Mouse (Mus musculus): ENCODE data around the gene Olfr205. TPM values are rescaled to one million over a fixed set of nuclear protein-coding genes. Genes with fewer than 3 reads are reported as not detected.
"Not testable (repeated sequence)": the region's sequence is repeated elsewhere in the genome, so short reads cannot be mapped to it uniquely, and the experiment has no call there.

The Olfr205 gene
- not detected in 2 replicates for polyA plus RNA-seq (2015; fragmentation: Nextera tagmentation; extraction: Ambion mirVana)

GRCm38 (mm10) chr16:59331038-59331437, at the start of gene Olfr205:
Olfr205 (minus strand) TSS chr16:59331138.
- no peaks in the 10 kb centered on the region for H3K9me3 ChIP-seq
- no peak for ATAC-seq (ENCODE audit: borderline replicate concordance, extremely low read depth, low FRiP score, low TSS enrichment)
- no peak within 1 kb of the TSS for H3K27ac ChIP-seq
- H3K4me3 ChIP-seq, result no peak within 1 kb of the TSS
- H3K36me3 ChIP-seq, result no peaks in the 10 kb centered on the region
- no peak within 1 kb of the TSS for H3K4me2 ChIP-seq
- no peak within 1 kb of the TSS for H3K9ac ChIP-seq
- H3K27me3 ChIP-seq, result no peaks in the 10 kb centered on the region
- H3K4me1 ChIP-seq, result no peaks in the 10 kb centered on the region

DNA sequence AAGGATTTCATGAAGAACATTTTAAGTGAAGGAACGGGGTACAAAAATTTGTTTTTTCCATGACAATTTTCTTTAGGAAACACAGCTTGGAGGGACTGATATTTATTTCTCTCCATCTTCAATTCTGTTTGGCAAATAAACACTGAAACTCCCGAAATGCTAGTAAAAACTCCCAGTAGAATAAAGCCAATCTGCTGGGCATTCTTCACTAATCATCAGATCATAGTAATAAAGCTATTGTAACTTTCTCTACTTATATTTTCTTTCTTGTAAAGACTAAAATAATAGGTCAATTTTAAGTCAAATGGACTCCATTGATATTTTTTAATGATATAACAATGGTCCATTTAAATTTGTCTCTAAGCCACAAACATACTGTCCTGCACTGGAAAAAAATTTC, 33.0 kb upstream of the Olfr205 start, which contains the start of gene Olfr209:
TSS of gene Olfr209 (minus strand) at position 101 of the 400 bp plus-strand sequence.
- ATAC-seq (ENCODE audit: borderline replicate concordance, extremely low read depth, low FRiP score, low TSS enrichment), result no peak
- Histone ChIP-seq H3K27ac (no peak within 1 kb of the TSS), H3K4me3 (no peak within 1 kb of the TSS), H3K4me1 (no peaks in the 10 kb centered on the region), H3K36me3 (no peaks in the 10 kb centered on the region), H3K9me3 (no peaks in the 10 kb centered on the region), H3K27me3 (no peaks in the 10 kb centered on the region), H3K4me2 (no peak within 1 kb of the TSS), H3K9ac (no peak within 1 kb of the TSS)
- WGBS, result 67% methylated on average over 2 of the region's 2 CpGs

DNA sequence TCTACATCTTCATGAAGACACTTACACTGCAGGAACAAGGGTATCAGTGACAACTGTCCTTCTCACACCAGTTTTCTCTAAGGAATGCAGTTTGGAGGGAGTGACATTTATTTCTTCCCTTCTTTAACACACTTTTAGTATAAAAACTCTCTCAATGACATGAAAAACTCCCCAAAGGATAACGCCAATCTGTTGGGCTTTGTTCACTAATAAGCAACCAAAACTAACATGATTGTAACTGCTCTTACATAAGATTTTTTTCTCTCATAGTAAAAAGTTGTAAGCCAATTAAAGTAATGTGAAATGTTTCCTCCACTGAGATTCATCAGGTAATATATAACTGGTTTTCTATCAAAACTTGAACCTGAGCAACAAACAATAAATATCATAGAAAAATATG, 18.2 kb upstream of the Olfr205 start, which contains the start of gene Olfr206:
TSS of gene Olfr206 (minus strand) at position 101 of the 400 bp plus-strand sequence.
- Histone ChIP-seq H3K4me1 (no peaks in the 10 kb centered on the region), H3K27ac (no peak within 1 kb of the TSS), H3K36me3 (no peaks in the 10 kb centered on the region), H3K4me3 (no peak within 1 kb of the TSS), H3K4me2 (no peak within 1 kb of the TSS), H3K9me3 (no peaks in the 10 kb centered on the region), H3K9ac (no peak within 1 kb of the TSS), H3K27me3 (no peaks in the 10 kb centered on the region)
- WGBS, result 83% methylated on average over 1 of the region's 1 CpGs
- no peak for ATAC-seq (ENCODE audit: borderline replicate concordance, extremely low read depth, low FRiP score, low TSS enrichment)

- not testable (repeated sequence) for H3K4me3 ChIP-seq; H3K9me3 ChIP-seq; H3K4me1 ChIP-seq; H3K27ac ChIP-seq; H3K9ac ChIP-seq; H3K27me3 ChIP-seq; H3K36me3 ChIP-seq; ATAC-seq (ENCODE audit: borderline replicate concordance, extremely low read depth, low FRiP score, low TSS enrichment); H3K4me2 ChIP-seq
- 39% methylated on average over 1 of the region's 1 CpGs for WGBS
Measured at GRCm38 (mm10) chr16:59323262-59323661, 7.7 kb downstream of the Olfr205 start.

DNA sequence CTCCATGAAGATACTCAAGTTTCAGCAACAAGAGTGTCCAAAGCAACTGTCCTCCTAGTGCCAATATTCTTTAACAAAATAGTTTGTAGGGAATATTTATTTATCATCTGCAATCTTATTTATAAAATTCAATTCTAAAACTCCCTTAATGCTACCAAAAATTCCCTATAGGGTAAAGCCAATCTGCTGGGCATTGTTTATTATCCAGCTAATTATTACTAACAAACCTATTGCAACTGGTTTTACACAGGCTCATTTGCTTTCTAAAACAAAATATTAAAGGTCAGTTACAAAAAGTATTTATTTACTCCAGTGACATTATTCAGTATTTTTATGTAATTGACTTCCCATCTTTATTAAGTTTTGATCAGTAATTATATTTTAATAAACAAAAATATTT, 12.8 kb downstream of the Olfr205 start, which contains the start of gene Olfr204:
TSS of gene Olfr204 (minus strand) at position 101 of the 400 bp plus-strand sequence.
- Histone ChIP-seq H3K9me3 (no peaks in the 10 kb centered on the region), H3K4me3 (no peak within 1 kb of the TSS), H3K27me3 (no peaks in the 10 kb centered on the region), H3K27ac (no peak within 1 kb of the TSS), H3K36me3 (no peaks in the 10 kb centered on the region), H3K4me1 (no peaks in the 10 kb centered on the region), H3K9ac (no peak within 1 kb of the TSS), H3K4me2 (no peak within 1 kb of the TSS)
- ATAC-seq (ENCODE audit: borderline replicate concordance, extremely low read depth, low FRiP score, low TSS enrichment), result no peak

- no peak within 1 kb of the TSS for H3K4me2 ChIP-seq
- H3K9ac ChIP-seq, result no peak within 1 kb of the TSS
- H3K4me3 ChIP-seq, result no peak within 1 kb of the TSS
- no peaks in the 10 kb centered on the region for H3K36me3 ChIP-seq
- no peaks in the 10 kb centered on the region for H3K27me3 ChIP-seq
- 81% methylated on average over 2 of the region's 2 CpGs for WGBS
- no peaks in the 10 kb centered on the region for H3K9me3 ChIP-seq
- H3K4me1 ChIP-seq, result no peaks in the 10 kb centered on the region
- no peak for ATAC-seq (ENCODE audit: borderline replicate concordance, extremely low read depth, low FRiP score, low TSS enrichment)
- no peak within 1 kb of the TSS for H3K27ac ChIP-seq
Measured at GRCm38 (mm10) chr16:59298581-59298980, 32.4 kb downstream of the Olfr205 start, which contains the start of gene Olfr203. Olfr203 (plus strand) TSS chr16:59298881.

DNA sequence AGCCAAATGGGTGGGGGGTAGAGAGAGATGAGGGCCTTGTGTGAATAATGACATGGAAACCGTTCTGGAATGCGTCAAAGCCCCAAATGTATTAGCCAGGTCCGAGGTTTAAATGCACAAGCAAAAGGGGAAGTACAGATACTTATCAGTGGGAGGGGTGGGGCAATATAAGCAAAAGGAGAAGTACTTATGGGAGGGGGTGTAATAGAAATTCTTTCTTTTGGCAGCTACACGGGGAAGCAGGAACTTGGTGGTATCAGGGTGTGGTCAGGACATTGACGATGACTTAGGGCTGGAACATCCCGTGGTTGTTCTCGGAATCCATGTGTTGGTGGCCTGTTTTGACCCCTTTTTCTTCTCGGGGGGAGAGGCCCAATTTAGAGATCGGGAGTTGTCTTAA, 43.4 kb downstream of the Olfr205 start:
- H3K9ac ChIP-seq; H3K4me3 ChIP-seq; H3K4me2 ChIP-seq; H3K36me3 ChIP-seq; H3K4me1 ChIP-seq; H3K27me3 ChIP-seq; H3K27ac ChIP-seq; H3K9me3 ChIP-seq; ATAC-seq (ENCODE audit: borderline replicate concordance, extremely low read depth, low FRiP score, low TSS enrichment): not testable (repeated sequence)
- WGBS, result 76% methylated on average over 9 of the region's 9 CpGs

DNA sequence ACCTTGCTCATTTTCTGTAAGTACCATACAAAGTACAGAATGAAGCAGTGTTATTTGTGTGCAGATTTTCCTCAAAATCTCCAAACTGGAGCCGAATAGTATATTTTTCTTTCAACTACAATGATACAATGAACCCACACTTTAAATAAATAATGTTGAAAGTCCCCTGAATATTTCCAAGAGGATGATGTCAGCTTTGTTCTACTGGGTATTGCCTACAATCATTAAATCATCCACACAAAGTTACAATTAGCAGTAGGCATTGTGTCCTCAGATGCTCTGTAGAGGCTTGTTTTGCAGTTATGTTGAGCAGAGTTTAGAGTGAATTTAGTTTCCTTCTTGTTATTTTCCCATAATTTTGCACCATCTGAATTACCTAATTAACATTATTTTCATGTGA, 44.2 kb downstream of the Olfr205 start, which contains the start of gene Olfr202:
TSS of gene Olfr202 (minus strand) at position 101 of the 400 bp plus-strand sequence.
- Histone ChIP-seq H3K36me3 (no peaks in the 10 kb centered on the region), H3K27ac (no peak within 1 kb of the TSS), H3K9ac (no peak within 1 kb of the TSS), H3K4me2 (no peak within 1 kb of the TSS), H3K4me3 (no peak within 1 kb of the TSS), H3K27me3 (no peaks in the 10 kb centered on the region), H3K4me1 (no peaks in the 10 kb centered on the region), H3K9me3 (no peaks in the 10 kb centered on the region)
- ATAC-seq (ENCODE audit: borderline replicate concordance, extremely low read depth, low FRiP score, low TSS enrichment), result no peak
- WGBS, result 74% methylated on average over 1 of the region's 1 CpGs

GRCm38 (mm10) chr16:59283476-59283875, 47.5 kb downstream of the Olfr205 start:
- H3K27ac ChIP-seq, result no peak overlapping the region
- H3K27me3 ChIP-seq, result no peaks in the 10 kb centered on the region
- WGBS, result 26% methylated on average over 1 of the region's 1 CpGs
- no peak for ATAC-seq (ENCODE audit: borderline replicate concordance, extremely low read depth, low FRiP score, low TSS enrichment)
- no peaks in the 10 kb centered on the region for H3K4me1 ChIP-seq
- H3K36me3 ChIP-seq, result no peaks in the 10 kb centered on the region
- H3K9ac ChIP-seq, result no peak overlapping the region
- H3K9me3 ChIP-seq, result no peaks in the 10 kb centered on the region
- no peak overlapping the region for H3K4me2 ChIP-seq
- H3K4me3 ChIP-seq, result no peak overlapping the region

DNA sequence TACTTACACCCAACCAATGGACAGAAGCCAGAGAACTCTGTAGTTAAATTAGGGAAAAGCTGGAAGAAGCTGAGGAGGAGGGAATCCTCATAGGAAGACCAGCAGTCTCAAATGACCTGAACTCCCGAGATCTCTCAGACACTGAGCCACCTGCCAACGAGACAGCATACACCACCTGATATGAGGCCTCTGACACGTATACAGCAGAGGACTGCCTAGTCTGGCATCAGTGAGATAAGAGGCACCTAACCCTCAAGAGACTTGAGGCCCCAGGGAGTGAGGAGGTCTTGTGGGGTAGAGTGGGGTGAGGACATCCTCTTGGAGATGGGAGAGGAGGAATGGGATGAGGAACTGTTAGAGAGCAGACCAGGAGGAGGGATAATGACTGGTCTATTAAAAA, 50.4 kb downstream of the Olfr205 start:
- H3K9me3 ChIP-seq, result no peaks in the 10 kb centered on the region
- ATAC-seq (ENCODE audit: borderline replicate concordance, extremely low read depth, low FRiP score, low TSS enrichment), result no peak
- H3K27me3 ChIP-seq, result no peaks in the 10 kb centered on the region
- H3K4me2 ChIP-seq, result no peak overlapping the region
- 48% methylated on average over 3 of the region's 3 CpGs for WGBS
- no peak overlapping the region for H3K27ac ChIP-seq
- H3K9ac ChIP-seq, result no peak overlapping the region
- no peaks in the 10 kb centered on the region for H3K4me1 ChIP-seq
- no peak overlapping the region for H3K4me3 ChIP-seq
- no peaks in the 10 kb centered on the region for H3K36me3 ChIP-seq

Other genes starting within 250 kb of the Olfr205 start
- not detected in 2 replicates for gene Olfr191, start 241.3 kb downstream of the Olfr205 start, polyA plus RNA-seq (2015; fragmentation: Nextera tagmentation; extraction: Ambion mirVana)
- gene Olfr193, start 219.3 kb downstream of the Olfr205 start, polyA plus RNA-seq (2015; fragmentation: Nextera tagmentation; extraction: Ambion mirVana), result not detected in 2 replicates
- gene Olfr194, start 210.1 kb downstream of the Olfr205 start, polyA plus RNA-seq (2015; fragmentation: Nextera tagmentation; extraction: Ambion mirVana), result not detected in 2 replicates
- gene Olfr195, start 184.1 kb downstream of the Olfr205 start, polyA plus RNA-seq (2015; fragmentation: Nextera tagmentation; extraction: Ambion mirVana), result not detected in 2 replicates
- gene Olfr196, start 160.7 kb downstream of the Olfr205 start, polyA plus RNA-seq (2015; fragmentation: Nextera tagmentation; extraction: Ambion mirVana), result not detected in 2 replicates
- not detected in 2 replicates for gene Olfr198, start 127.6 kb downstream of the Olfr205 start, polyA plus RNA-seq (2015; fragmentation: Nextera tagmentation; extraction: Ambion mirVana)
- not detected in 2 replicates for gene Olfr199, start 111.4 kb downstream of the Olfr205 start, polyA plus RNA-seq (2015; fragmentation: Nextera tagmentation; extraction: Ambion mirVana)
- not detected in 2 replicates for gene Olfr201, start 58.5 kb downstream of the Olfr205 start, polyA plus RNA-seq (2015; fragmentation: Nextera tagmentation; extraction: Ambion mirVana)
- gene Olfr202, start 44.3 kb downstream of the Olfr205 start, polyA plus RNA-seq (2015; fragmentation: Nextera tagmentation; extraction: Ambion mirVana), result not detected in 2 replicates
- not detected in 2 replicates for gene Olfr203, start 32.3 kb downstream of the Olfr205 start, polyA plus RNA-seq (2015; fragmentation: Nextera tagmentation; extraction: Ambion mirVana)
- not detected in 2 replicates for gene Olfr204, start 12.9 kb downstream of the Olfr205 start, polyA plus RNA-seq (2015; fragmentation: Nextera tagmentation; extraction: Ambion mirVana)
- not detected in 2 replicates for gene Olfr206, start 18.1 kb upstream of the Olfr205 start, polyA plus RNA-seq (2015; fragmentation: Nextera tagmentation; extraction: Ambion mirVana)
- gene Olfr209, start 32.9 kb upstream of the Olfr205 start, polyA plus RNA-seq (2015; fragmentation: Nextera tagmentation; extraction: Ambion mirVana), result not detected in 2 replicates
- not detected in 2 replicates for gene Gabrr3, start 76.2 kb upstream of the Olfr205 start, polyA plus RNA-seq (2015; fragmentation: Nextera tagmentation; extraction: Ambion mirVana)
- 26.2 and 29.4 TPM in 2 replicates for gene Riox2, start 140.6 kb upstream of the Olfr205 start, polyA plus RNA-seq (2015; fragmentation: Nextera tagmentation; extraction: Ambion mirVana)

Measured in lung, embryonic 15.5 days (tissue).